Mouse (Mus musculus): ENCODE measurements around the gene C3. TPM values are rescaled to one million over a fixed set of nuclear protein-coding genes. Genes with fewer than 3 reads are reported as not detected.

Gene C3
- total RNA-seq, 2 experiments from 2014 or later: 0.29 to 0.42 TPM

GRCm38 (mm10) chr17:57249186-57250181 lies 21.5 kb upstream of the C3 start, which contains the start of gene Trip10:
Trip10 (plus strand) TSS chr17:57249455.
- intact Hi-C loops (cut with DNase I): loop anchor here (10.0 kb wide), 1 partner anchor 255 kb away; the partner anchor contains the start of genes Alkbh7 and Clpp
- peak; percentile 10 for TF ChIP-seq CTCF (IDR thresholded peaks at IDR 0.05)

GRCm38 (mm10) chr17:57248771-57249170 lies 20.8 kb upstream of the C3 start:
- no peak for DNase-seq (ENCODE audit: extremely low spot score in 1 of 2, low spot score in 2 of 2)
- intact Hi-C loops (cut with DNase I): loop anchor here (1.0 to 10.0 kb wide), 3 partner anchors 27 to 254 kb away; partner anchors contain the start of genes Alkbh7 and Clpp
- Histone ChIP-seq H3K4me3 (peak overlapping the region; percentile 58), H3K27ac (peak overlapping the region; percentile 78)
- TF ChIP-seq CTCF (IDR thresholded peaks at IDR 0.05): no peak

More at GRCm38 (mm10) chr17:57249186-57250181, 21.5 kb upstream of the C3 start, which contains the start of gene Trip10:
- peak within 1 kb of the TSS; percentile 58 for H3K4me3 ChIP-seq
- H3K27ac ChIP-seq: peak within 1 kb of the TSS; percentile 78
- peak; percentile 84 to 86 for DNase-seq (ENCODE audit: extremely low spot score in 1 of 2, low spot score in 2 of 2)

GRCm38 (mm10) chr17:57248201-57248699 lies 20.3 kb upstream of the C3 start, which contains the start of gene Gpr108:
Gpr108 (minus strand) TSS chr17:57248446.
- H3K4me3 ChIP-seq: peak within 1 kb of the TSS; percentile 62
- peak; percentile 76 for TF ChIP-seq CTCF (IDR thresholded peaks at IDR 0.05)
- intact Hi-C loops (cut with DNase I): loop anchor here (1.0 to 10.0 kb wide), 3 partner anchors 27 to 253 kb away; partner anchors contain the start of genes Alkbh7 and Clpp
- DNase-seq (ENCODE audit: extremely low spot score in 1 of 2, low spot score in 2 of 2): peak; percentile 84 to 85
- peak within 1 kb of the TSS; percentile 96 for H3K27ac ChIP-seq

GRCm38 (mm10) chr17:57247393-57248200 lies 19.7 kb upstream of the C3 start:
- no peak; the same call in 1 of the 2 replicates for TF ChIP-seq CTCF (IDR thresholded peaks at IDR 0.05)
- intact Hi-C loops (cut with DNase I): loop anchor here (1.0 to 10.0 kb wide), 4 partner anchors 28 to 253 kb away; partner anchors contain the start of genes Alkbh7 and Clpp
- DNase-seq (ENCODE audit: extremely low spot score in 1 of 2, low spot score in 2 of 2): peak; percentile 87 to 92
- peak overlapping the region; percentile 62 for H3K4me3 ChIP-seq
- peak overlapping the region; percentile 96 for H3K27ac ChIP-seq

GRCm38 (mm10) chr17:57246663-57247392 lies 18.9 kb upstream of the C3 start:
- TF ChIP-seq CTCF (IDR thresholded peaks at IDR 0.05): no peak; the same call in 1 of the 2 replicates

GRCm38 (mm10) chr17:57245311-57245929 lies 17.5 kb upstream of the C3 start:
- intact Hi-C loops (cut with DNase I): loop anchor here (10.0 kb wide), 1 partner anchor 251 kb away; the partner anchor contains the start of genes Alkbh7 and Clpp
- DNase-seq (ENCODE audit: extremely low spot score in 1 of 2, low spot score in 2 of 2): no peak
- no peak overlapping the region for H3K4me3 ChIP-seq
- no peak for TF ChIP-seq CTCF (IDR thresholded peaks at IDR 0.05)
- no peak overlapping the region for H3K27ac ChIP-seq

More at GRCm38 (mm10) chr17:57246663-57247392, 18.9 kb upstream of the C3 start:
- Histone ChIP-seq H3K4me3 (peak overlapping the region; percentile 62), H3K27ac (peak overlapping the region; percentile 96)
- intact Hi-C loops (cut with DNase I): loop anchor here (2.0 to 10.0 kb wide), 2 partner anchors 186 to 252 kb away; partner anchors contain the start of genes Alkbh7 and Clpp
- no peak for DNase-seq (ENCODE audit: extremely low spot score in 1 of 2, low spot score in 2 of 2)

GRCm38 (mm10) chr17:57243650-57244370 lies 15.9 kb upstream of the C3 start:
- no peak for DNase-seq (ENCODE audit: extremely low spot score in 1 of 2, low spot score in 2 of 2)
- intact Hi-C loops (cut with DNase I): loop anchor here (10.0 kb wide), 1 partner anchor 249 kb away; the partner anchor contains the start of genes Alkbh7 and Clpp
- no peak for TF ChIP-seq CTCF (IDR thresholded peaks at IDR 0.05)
- Histone ChIP-seq H3K27ac (no peak overlapping the region), H3K4me3 (no peak overlapping the region)

GRCm38 (mm10) chr17:57237181-57237580 lies 9.2 kb upstream of the C3 start:
- intact Hi-C loops (cut with DNase I): no loop called here
- Histone ChIP-seq H3K27ac (no peak overlapping the region), H3K4me3 (no peak overlapping the region)
- no peak for DNase-seq (ENCODE audit: extremely low spot score in 1 of 2, low spot score in 2 of 2)
- no peak for TF ChIP-seq CTCF (IDR thresholded peaks at IDR 0.05)

- intact Hi-C loops (cut with DNase I): no loop called here
- no peak for TF ChIP-seq CTCF (IDR thresholded peaks at IDR 0.05)
- DNase-seq (ENCODE audit: extremely low spot score in 1 of 2, low spot score in 2 of 2): no peak
Measured at GRCm38 (mm10) chr17:57235803-57236202, 7.9 kb upstream of the C3 start.

More at GRCm38 (mm10) chr17:57235803-57236202, 7.9 kb upstream of the C3 start:
- Histone ChIP-seq H3K4me3 (no peak overlapping the region), H3K27ac (no peak overlapping the region)
